Mouse (Mus musculus): ENCODE measurements at regions not wholly inside any gene's neighbourhood (a gene's known extent, or its start where the extent isn't known, plus 50 kb on each side); places are given as distances from the start of the nearest gene placed in this dataset.
"Not testable (repeated sequence)": the region's sequence is repeated elsewhere in the genome, so short reads cannot be mapped to it uniquely, and the experiment has no call there.

- H3K4me3 ChIP-seq (ENCODE audit: extremely low read depth, insufficient read depth, insufficient read length) = no peak overlapping the region
- no peak overlapping the region for H3K27ac ChIP-seq (ENCODE audit: insufficient read depth, low read length)
- TF ChIP-seq POLR2A (IDR thresholded peaks at IDR 0.05; ENCODE audit: low read depth, low read length) (no peak), CTCF (IDR thresholded peaks at IDR 0.05; ENCODE audit: extremely low read depth, insufficient read depth, insufficient read length, insufficient replicate concordance) (no peak)
- H3K36me3 ChIP-seq (ENCODE audit: control insufficient read depth, insufficient read depth, low read length) = no peaks in the 10 kb centered on the region
- H3K27me3 ChIP-seq (ENCODE audit: control insufficient read depth, insufficient read depth, low read length) = no peaks in the 10 kb centered on the region
- no peaks in the 10 kb centered on the region for H3K4me1 ChIP-seq (ENCODE audit: control insufficient read depth, insufficient read depth, insufficient read length)
- DNase-seq (ENCODE audit: low read depth in 1 of 2, low spot score in 2 of 2) = no peak
- WGBS = 80% methylated on average over 1 of the region's 1 CpGs
Measured at GRCm38 (mm10) chr3:6004423-6004822, 253.8 kb downstream of the Gm8797 start.

- no peaks in the 10 kb centered on the region for H3K27me3 ChIP-seq (ENCODE audit: control insufficient read depth, insufficient read depth, low read length)
- DNase-seq (ENCODE audit: low read depth in 1 of 2, low spot score in 2 of 2) = no peak
- H3K27ac ChIP-seq (ENCODE audit: insufficient read depth, low read length) = no peak overlapping the region
- H3K4me1 ChIP-seq (ENCODE audit: control insufficient read depth, insufficient read depth, insufficient read length) = no peaks in the 10 kb centered on the region
- TF ChIP-seq POLR2A (IDR thresholded peaks at IDR 0.05; ENCODE audit: low read depth, low read length) (no peak), CTCF (IDR thresholded peaks at IDR 0.05; ENCODE audit: extremely low read depth, insufficient read depth, insufficient read length, insufficient replicate concordance) (no peak)
- H3K4me3 ChIP-seq (ENCODE audit: extremely low read depth, insufficient read depth, insufficient read length) = no peak overlapping the region
- no peaks in the 10 kb centered on the region for H3K36me3 ChIP-seq (ENCODE audit: control insufficient read depth, insufficient read depth, low read length)
- WGBS = 90% methylated on average over 1 of the region's 1 CpGs
Measured at GRCm38 (mm10) chr3:6018749-6019148, 268.1 kb downstream of the Gm8797 start.

- DNase-seq (ENCODE audit: low read depth in 1 of 2, low spot score in 2 of 2) = not testable (repeated sequence)
- 67% methylated on average over 3 of the region's 3 CpGs for WGBS
Measured at GRCm38 (mm10) chr3:6041325-6041724, 290.7 kb downstream of the Gm8797 start.

GRCm38 (mm10) chr3:6049472-6050045 lies 299.0 kb downstream of the Gm8797 start:
- Histone ChIP-seq H3K4me3 (ENCODE audit: extremely low read depth, insufficient read depth, insufficient read length) (no peak overlapping the region; the same call in 1 of the 2 replicates), H3K4me1 (ENCODE audit: control insufficient read depth, insufficient read depth, insufficient read length) (no peaks in the 10 kb centered on the region), H3K27ac (ENCODE audit: insufficient read depth, low read length) (no peak overlapping the region), H3K27me3 (ENCODE audit: control insufficient read depth, insufficient read depth, low read length) (no peaks in the 10 kb centered on the region), H3K36me3 (ENCODE audit: control insufficient read depth, insufficient read depth, low read length) (no peaks in the 10 kb centered on the region)
- no peak for DNase-seq (ENCODE audit: low read depth in 1 of 2, low spot score in 2 of 2)
- WGBS = 89% methylated on average over 4 of the region's 4 CpGs
- TF ChIP-seq POLR2A (IDR thresholded peaks at IDR 0.05; ENCODE audit: low read depth, low read length) (no peak), CTCF (IDR thresholded peaks at IDR 0.05; ENCODE audit: extremely low read depth, insufficient read depth, insufficient read length, insufficient replicate concordance) (no peak)

More at GRCm38 (mm10) chr3:6041325-6041724, 290.7 kb downstream of the Gm8797 start:
- H3K36me3 ChIP-seq (ENCODE audit: control insufficient read depth, insufficient read depth, low read length); H3K4me3 ChIP-seq (ENCODE audit: extremely low read depth, insufficient read depth, insufficient read length); H3K4me1 ChIP-seq (ENCODE audit: control insufficient read depth, insufficient read depth, insufficient read length); H3K27me3 ChIP-seq (ENCODE audit: control insufficient read depth, insufficient read depth, low read length); H3K27ac ChIP-seq (ENCODE audit: insufficient read depth, low read length): not testable (repeated sequence)

GRCm38 (mm10) chr3:6051901-6052300 lies 301.3 kb downstream of the Gm8797 start:
- Histone ChIP-seq H3K4me1 (ENCODE audit: control insufficient read depth, insufficient read depth, insufficient read length) (no peaks in the 10 kb centered on the region), H3K27ac (ENCODE audit: insufficient read depth, low read length) (no peak overlapping the region), H3K36me3 (ENCODE audit: control insufficient read depth, insufficient read depth, low read length) (no peaks in the 10 kb centered on the region), H3K27me3 (ENCODE audit: control insufficient read depth, insufficient read depth, low read length) (no peaks in the 10 kb centered on the region), H3K4me3 (ENCODE audit: extremely low read depth, insufficient read depth, insufficient read length) (no peak overlapping the region)
- 64% methylated on average over 2 of the region's 2 CpGs for WGBS
- DNase-seq (ENCODE audit: low read depth in 1 of 2, low spot score in 2 of 2) = no peak
- TF ChIP-seq CTCF (IDR thresholded peaks at IDR 0.05; ENCODE audit: extremely low read depth, insufficient read depth, insufficient read length, insufficient replicate concordance) = no peak
- no peak for TF ChIP-seq POLR2A (IDR thresholded peaks at IDR 0.05; ENCODE audit: low read depth, low read length)

GRCm38 (mm10) chr3:6083855-6084254 lies 333.2 kb downstream of the Gm8797 start:
- 78% methylated on average over 1 of the region's 1 CpGs for WGBS

GRCm38 (mm10) chr3:6087267-6087666 lies 336.7 kb downstream of the Gm8797 start:
- Histone ChIP-seq H3K4me3 (ENCODE audit: extremely low read depth, insufficient read depth, insufficient read length) (no peak overlapping the region), H3K27ac (ENCODE audit: insufficient read depth, low read length) (no peak overlapping the region), H3K4me1 (ENCODE audit: control insufficient read depth, insufficient read depth, insufficient read length) (no peaks in the 10 kb centered on the region), H3K36me3 (ENCODE audit: control insufficient read depth, insufficient read depth, low read length) (no peaks in the 10 kb centered on the region), H3K27me3 (ENCODE audit: control insufficient read depth, insufficient read depth, low read length) (no peaks in the 10 kb centered on the region)
- TF ChIP-seq POLR2A (IDR thresholded peaks at IDR 0.05; ENCODE audit: low read depth, low read length) (no peak), CTCF (IDR thresholded peaks at IDR 0.05; ENCODE audit: extremely low read depth, insufficient read depth, insufficient read length, insufficient replicate concordance) (no peak)
- no peak for DNase-seq (ENCODE audit: low read depth in 1 of 2, low spot score in 2 of 2)
- WGBS = 77% methylated on average over 9 of the region's 9 CpGs

More at GRCm38 (mm10) chr3:6083855-6084254, 333.2 kb downstream of the Gm8797 start:
- Histone ChIP-seq H3K27ac (ENCODE audit: insufficient read depth, low read length) (no peak overlapping the region), H3K36me3 (ENCODE audit: control insufficient read depth, insufficient read depth, low read length) (no peaks in the 10 kb centered on the region), H3K27me3 (ENCODE audit: control insufficient read depth, insufficient read depth, low read length) (no peaks in the 10 kb centered on the region), H3K4me1 (ENCODE audit: control insufficient read depth, insufficient read depth, insufficient read length) (no peaks in the 10 kb centered on the region), H3K4me3 (ENCODE audit: extremely low read depth, insufficient read depth, insufficient read length) (no peak overlapping the region)
- no peak for TF ChIP-seq CTCF (IDR thresholded peaks at IDR 0.05; ENCODE audit: extremely low read depth, insufficient read depth, insufficient read length, insufficient replicate concordance)
- no peak for TF ChIP-seq POLR2A (IDR thresholded peaks at IDR 0.05; ENCODE audit: low read depth, low read length)
- no peak for DNase-seq (ENCODE audit: low read depth in 1 of 2, low spot score in 2 of 2)
